Mouse (Mus musculus): ENCODE results near the gene Mesd.

GRCm38 (mm10) chr7:83878676-83879448 lies 5.4 kb upstream of the Mesd start:
- TF ChIP-seq POLR2A (IDR thresholded peaks at IDR 0.05; ENCODE audit: borderline replicate concordance, extremely low read depth, insufficient read depth, insufficient read length, poor library complexity, severe bottlenecking) (no peak), CTCF (IDR thresholded peaks at IDR 0.05; ENCODE audit: borderline replicate concordance, extremely low read depth, insufficient read depth, insufficient read length) (no peak)

Measured in brain, embryonic 14.5 days (tissue).